8 mouse cellular contexts compared by ENCODE assay signal in the genomic region with DNA sequence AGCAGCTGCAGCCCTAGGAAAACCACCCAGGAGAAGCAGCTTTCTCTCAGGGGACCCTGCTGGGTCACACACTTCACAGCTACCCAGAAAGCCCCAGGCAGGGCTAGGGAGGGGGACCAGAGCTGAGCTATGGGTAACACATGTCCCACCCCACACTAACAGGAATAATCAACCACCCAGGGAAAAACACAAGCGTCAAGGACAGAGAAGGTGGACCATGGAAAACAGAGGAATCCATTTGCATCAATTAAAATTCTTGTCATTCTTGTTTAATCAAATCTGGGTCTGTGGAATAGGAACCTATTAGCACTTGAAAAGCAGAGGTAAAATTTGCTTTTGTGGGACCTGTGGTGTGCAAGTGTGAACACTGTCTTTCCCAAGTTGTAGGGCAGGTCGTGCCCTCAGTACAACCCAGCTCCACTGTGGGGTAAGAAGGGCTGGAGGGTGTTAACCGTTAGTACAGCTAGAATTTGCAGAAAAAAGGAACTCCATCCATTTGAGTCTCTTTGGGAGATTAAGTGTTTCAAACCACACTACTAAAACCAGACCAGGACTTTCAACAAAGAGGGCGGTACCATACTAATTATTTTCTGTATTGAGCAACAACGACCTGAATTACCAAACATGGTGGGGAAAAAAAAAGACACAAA. TPM values are rescaled to one million over a fixed set of nuclear protein-coding genes. Genes with fewer than 3 reads are reported as not detected.
DNase-seq lines count a peak whose midpoint lies in the region; ATAC-seq and TF ChIP-seq lines count a peak whose summit lies in the region.

No protein-coding gene starts in this region.

- H3K4me3 ChIP-seq in lung, postnatal 0 days (ENCODE audit: low read depth, low read length): no peak overlapping the region
- peak overlapping the region; percentile 28 for H3K4me3 ChIP-seq in hindbrain, embryonic 10.5 days
- no peak overlapping the region for H3K4me3 ChIP-seq in limb, embryonic 11.5 days (ENCODE audit: low read depth, low read length)
- no peak overlapping the region for H3K4me3 ChIP-seq in stomach, postnatal 0 days (ENCODE audit: low read depth, low read length)

- H3K9ac ChIP-seq in lung, postnatal 0 days (replicated peaks; ENCODE audit: low read depth): no peak overlapping the region
- no peak overlapping the region; the same call in 1 of the 2 replicates for H3K9ac ChIP-seq in limb, embryonic 11.5 days (ENCODE audit: low read length)
- H3K9ac ChIP-seq in stomach, postnatal 0 days (ENCODE audit: low read length): peak overlapping the region; percentile 1; the same call in 1 of the 2 replicates

- no peak for DNase-seq in lung, postnatal 0 days (ENCODE audit: low spot score)
- no peak for DNase-seq in lung, postnatal 14 days
- no peak for DNase-seq in hindbrain, embryonic 10.5 days (ENCODE audit: low spot score)
- no peak for DNase-seq in limb, embryonic 11.5 days (ENCODE audit: low spot score)
- no peak for DNase-seq in stomach, postnatal 0 days (ENCODE audit: low spot score)
- no peak for DNase-seq in gastrocnemius, postnatal 14 days
- DNase-seq in thymus, adult 18-20 months: no peak
- DNase-seq in heart, postnatal 36 days: no peak

- peak overlapping the region; percentile 80 for H3K27ac ChIP-seq in lung, postnatal 0 days (ENCODE audit: low read length)
- H3K27ac ChIP-seq in hindbrain, embryonic 10.5 days: peak overlapping the region; percentile 77
- H3K27ac ChIP-seq in limb, embryonic 11.5 days (replicated peaks; ENCODE audit: low read depth, low read length): 0 out of 2 replicates have a peak overlapping the region, but pooled peaks have one; percentile 15
- no peak overlapping the region for H3K27ac ChIP-seq in stomach, postnatal 0 days (replicated peaks)

- peaks cover 3% of the 10 kb centered on the region; the same call in 1 of the 2 replicates for H3K4me1 ChIP-seq in lung, postnatal 0 days (ENCODE audit: insufficient read depth, low read depth, low read length)
- peaks cover 43% of the 10 kb centered on the region for H3K4me1 ChIP-seq in hindbrain, embryonic 10.5 days (replicated peaks)
- H3K4me1 ChIP-seq in limb, embryonic 11.5 days (ENCODE audit: control insufficient read depth, insufficient read depth, low read length): 0 out of 2 replicates have a peak, but pooled peaks cover 5% of the 10 kb centered on the region
- H3K4me1 ChIP-seq in stomach, postnatal 0 days (replicated peaks; ENCODE audit: control insufficient read depth, insufficient read depth): no peaks in the 10 kb centered on the region

- H3K36me3 ChIP-seq in lung, postnatal 0 days (ENCODE audit: insufficient read depth, low read length): no peaks in the 10 kb centered on the region
- H3K36me3 ChIP-seq in hindbrain, embryonic 10.5 days: no peaks in the 10 kb centered on the region
- no peaks in the 10 kb centered on the region for H3K36me3 ChIP-seq in limb, embryonic 11.5 days (ENCODE audit: control insufficient read depth, insufficient read depth, low read length)
- H3K36me3 ChIP-seq in stomach, postnatal 0 days (ENCODE audit: control insufficient read depth, insufficient read depth, low read length): no peaks in the 10 kb centered on the region

- WGBS in lung, postnatal 0 days: 37% methylated on average over 5 of the region's 5 CpGs
- WGBS in hindbrain, embryonic 10.5 days: 40% methylated on average over 5 of the region's 5 CpGs
- 42% methylated on average over 5 of the region's 5 CpGs for WGBS in limb, embryonic 11.5 days
- 40% methylated on average over 5 of the region's 5 CpGs for WGBS in stomach, postnatal 0 days

- no peaks in the 10 kb centered on the region for H3K9me3 ChIP-seq in lung, postnatal 0 days (ENCODE audit: low read length)
- no peaks in the 10 kb centered on the region for H3K9me3 ChIP-seq in hindbrain, embryonic 10.5 days
- no peaks in the 10 kb centered on the region for H3K9me3 ChIP-seq in limb, embryonic 11.5 days (ENCODE audit: control insufficient read depth, low read length)
- no peaks in the 10 kb centered on the region for H3K9me3 ChIP-seq in stomach, postnatal 0 days (ENCODE audit: control insufficient read depth, low read length)

- intact Hi-C loops in gastrocnemius, postnatal 14 days (cut with DNase I; ENCODE audit: low total_unique reads): loop anchor here (10.0 kb wide), 2 partner anchors 113 to 403 kb away; no protein-coding TSS in a partner anchor
- intact Hi-C loops in heart, postnatal 36 days (cut with DNase I): no loop called here

- ATAC-seq in lung, postnatal 0 days: no peak
- no peak for ATAC-seq in limb, embryonic 11.5 days (ENCODE audit: insufficient number of reproducible peaks, low FRiP score, low TSS enrichment, low read depth)
- no peak for ATAC-seq in stomach, postnatal 0 days (ENCODE audit: low FRiP score, low TSS enrichment)

- no peak for TF ChIP-seq CTCF in lung, postnatal 0 days (IDR thresholded peaks at IDR 0.05)
- no peak for TF ChIP-seq CTCF in stomach, postnatal 0 days (IDR thresholded peaks at IDR 0.05; ENCODE audit: low read depth)

- H3K27me3 ChIP-seq in lung, postnatal 0 days (replicated peaks; ENCODE audit: insufficient read depth, low read length): no peaks in the 10 kb centered on the region
- H3K27me3 ChIP-seq in hindbrain, embryonic 10.5 days (ENCODE audit: insufficient read depth, poor library complexity, severe bottlenecking): no peaks in the 10 kb centered on the region
- H3K27me3 ChIP-seq in limb, embryonic 11.5 days (ENCODE audit: control insufficient read depth, insufficient read depth, low read length): no peaks in the 10 kb centered on the region
- H3K27me3 ChIP-seq in stomach, postnatal 0 days (ENCODE audit: control insufficient read depth, insufficient read depth, low read length): no peaks in the 10 kb centered on the region

- no peak for TF ChIP-seq EP300 in lung, postnatal 0 days (IDR thresholded peaks at IDR 0.05)
- TF ChIP-seq EP300 in stomach, postnatal 0 days (optimal IDR thresholded peaks at IDR 0.05): no peak

- H3K4me2 ChIP-seq in lung, postnatal 0 days (replicated peaks; ENCODE audit: low read depth, low read length): no peak overlapping the region
- H3K4me2 ChIP-seq in limb, embryonic 11.5 days (ENCODE audit: low read depth, severe bottlenecking): no peak overlapping the region
- H3K4me2 ChIP-seq in stomach, postnatal 0 days (replicated peaks; ENCODE audit: low read depth): no peak overlapping the region

RNA-seq across cellular contexts. Expression of gene Mok, which starts 3.4 kb away (rescaled TPM):
- 11.1 and 11.9 TPM in 2 replicates for polyA plus RNA-seq in lung, postnatal 0 days (2015; fragmentation: Nextera tagmentation; extraction: Ambion mirVana)
- 10.5 and 14.2 TPM in 2 replicates for polyA plus RNA-seq in hindbrain, embryonic 10.5 days (2016; fragmentation: Nextera tagmentation; extraction: Ambion mirVana)
- 5.9 and 7.1 TPM in 2 replicates for polyA plus RNA-seq in limb, embryonic 11.5 days (2014; fragmentation: Nextera tagmentation; extraction: Ambion mirVana)
- 0.95 and 0.97 TPM in 2 replicates for polyA plus RNA-seq in stomach, postnatal 0 days (2015; fragmentation: Nextera tagmentation; extraction: Ambion mirVana)
- under 1 TPM; 0.25 to 0.31 TPM for total RNA-seq in gastrocnemius, postnatal 14 days (2021)
- 1 to 10 TPM in 1 of 2 experiments, under 1 TPM in 1; 0.75 to 1.1 TPM for total RNA-seq in heart, postnatal 36 days (2021)

RNA-seq across cellular contexts. Expression of gene Zfp839, which starts 12.7 kb away (rescaled TPM):
- 2.4 and 3.3 TPM in 2 replicates for polyA plus RNA-seq in lung, postnatal 0 days (2015; fragmentation: Nextera tagmentation; extraction: Ambion mirVana)
- polyA plus RNA-seq in hindbrain, embryonic 10.5 days (2016; fragmentation: Nextera tagmentation; extraction: Ambion mirVana): 4.2 and 5.1 TPM in 2 replicates
- polyA plus RNA-seq in limb, embryonic 11.5 days (2014; fragmentation: Nextera tagmentation; extraction: Ambion mirVana): 4.3 and 4.8 TPM in 2 replicates
- 2.3 and 2.5 TPM in 2 replicates for polyA plus RNA-seq in stomach, postnatal 0 days (2015; fragmentation: Nextera tagmentation; extraction: Ambion mirVana)
- total RNA-seq in gastrocnemius, postnatal 14 days (2021): 1 to 10 TPM; 3.9 to 5.4 TPM
- 10 to 100 TPM; 11.1 to 11.7 TPM for total RNA-seq in heart, postnatal 36 days (2021)

RNA-seq across cellular contexts. Expression of gene Cinp, which starts 51.6 kb away (rescaled TPM):
- polyA plus RNA-seq in lung, postnatal 0 days (2015; fragmentation: Nextera tagmentation; extraction: Ambion mirVana): 33.8 and 43.4 TPM in 2 replicates
- 82.0 and 92.8 TPM in 2 replicates for polyA plus RNA-seq in hindbrain, embryonic 10.5 days (2016; fragmentation: Nextera tagmentation; extraction: Ambion mirVana)
- polyA plus RNA-seq in limb, embryonic 11.5 days (2014; fragmentation: Nextera tagmentation; extraction: Ambion mirVana): 83.2 and 84.8 TPM in 2 replicates
- polyA plus RNA-seq in stomach, postnatal 0 days (2015; fragmentation: Nextera tagmentation; extraction: Ambion mirVana): 42.5 and 43.8 TPM in 2 replicates
- total RNA-seq in gastrocnemius, postnatal 14 days (2021): 10 to 100 TPM; 30.5 to 32.9 TPM
- 10 to 100 TPM; 34.2 to 34.8 TPM for total RNA-seq in heart, postnatal 36 days (2021)

RNA-seq across cellular contexts. Expression of gene Tecpr2, which starts 51.7 kb away (rescaled TPM):
- polyA plus RNA-seq in lung, postnatal 0 days (2015; fragmentation: Nextera tagmentation; extraction: Ambion mirVana): 1.7 and 1.9 TPM in 2 replicates
- polyA plus RNA-seq in hindbrain, embryonic 10.5 days (2016; fragmentation: Nextera tagmentation; extraction: Ambion mirVana): 6.5 and 7.0 TPM in 2 replicates
- 4.2 and 4.9 TPM in 2 replicates for polyA plus RNA-seq in limb, embryonic 11.5 days (2014; fragmentation: Nextera tagmentation; extraction: Ambion mirVana)
- polyA plus RNA-seq in stomach, postnatal 0 days (2015; fragmentation: Nextera tagmentation; extraction: Ambion mirVana): 1.1 and 1.2 TPM in 2 replicates
- 1 to 10 TPM; 2.7 to 2.8 TPM for total RNA-seq in gastrocnemius, postnatal 14 days (2021)
- total RNA-seq in heart, postnatal 36 days (2021): 1 to 10 TPM; 5.1 to 5.6 TPM
